Mouse (Mus musculus): ENCODE results near the gene Cdc14b. TPM values are rescaled to one million over a fixed set of nuclear protein-coding genes. Genes with fewer than 3 reads are reported as not detected.

The Cdc14b gene
- polyA plus RNA-seq, 1 experiment, result 11.8 TPM

DNA sequence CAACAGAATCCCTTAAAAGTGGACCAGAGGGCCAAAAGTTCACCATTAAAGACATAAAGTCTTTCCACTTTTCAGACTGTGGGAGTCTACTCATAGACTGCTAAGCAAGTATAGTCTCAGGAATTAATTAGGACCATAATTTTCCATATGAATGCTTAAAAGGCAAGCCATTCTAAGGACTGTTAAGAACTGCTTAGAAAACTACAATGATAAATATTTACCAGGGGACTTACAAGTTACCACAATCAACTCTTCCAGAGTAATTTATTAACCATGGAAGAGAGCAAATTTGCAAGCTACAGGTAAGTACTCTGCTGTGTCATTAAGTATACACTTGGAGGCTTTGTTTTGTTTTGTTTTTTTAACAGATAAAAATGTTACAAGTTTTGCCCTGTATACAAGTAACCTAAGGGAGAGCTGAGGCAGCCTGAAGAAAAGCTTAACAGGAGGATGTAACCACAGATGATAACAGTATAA is 37.4 kb downstream of the Cdc14b start:
- DNase-seq (ENCODE audit: extremely low spot score in 1 of 2, low spot score in 1 of 2), result no peak

DNA sequence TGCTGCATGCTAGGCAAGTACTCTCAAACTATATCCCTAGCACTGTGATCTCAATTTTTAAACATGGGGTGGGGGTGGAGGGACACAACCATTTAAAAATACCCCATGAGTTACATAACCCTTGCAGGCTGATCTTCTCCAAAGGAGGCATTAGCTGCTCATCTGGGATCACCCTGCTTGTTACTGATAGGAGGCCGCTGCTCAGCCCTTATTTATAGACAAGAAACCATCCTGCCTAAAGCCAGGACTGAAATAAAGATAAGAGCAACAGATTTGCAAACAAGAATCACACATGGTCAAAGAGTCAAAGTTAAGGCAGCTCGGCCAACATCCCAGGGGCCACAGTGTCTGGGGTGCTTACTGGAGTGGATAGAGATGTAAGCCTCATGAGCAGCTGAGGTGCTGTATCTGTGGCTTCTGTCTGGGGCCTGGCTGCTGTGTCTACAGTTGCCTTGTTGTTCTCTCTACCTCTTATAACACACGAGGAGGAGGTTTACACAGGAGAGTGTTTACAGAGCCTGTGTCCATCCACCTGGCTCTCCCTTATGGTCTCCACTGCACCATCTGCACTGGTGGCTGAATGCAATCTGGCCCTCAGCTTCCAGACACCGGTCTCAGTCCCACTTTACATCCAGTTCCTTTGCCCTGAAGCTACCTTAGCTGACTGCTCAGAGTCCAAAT is 38.0 kb downstream of the Cdc14b start:
- no peak for DNase-seq (ENCODE audit: extremely low spot score in 1 of 2, low spot score in 1 of 2)

DNA sequence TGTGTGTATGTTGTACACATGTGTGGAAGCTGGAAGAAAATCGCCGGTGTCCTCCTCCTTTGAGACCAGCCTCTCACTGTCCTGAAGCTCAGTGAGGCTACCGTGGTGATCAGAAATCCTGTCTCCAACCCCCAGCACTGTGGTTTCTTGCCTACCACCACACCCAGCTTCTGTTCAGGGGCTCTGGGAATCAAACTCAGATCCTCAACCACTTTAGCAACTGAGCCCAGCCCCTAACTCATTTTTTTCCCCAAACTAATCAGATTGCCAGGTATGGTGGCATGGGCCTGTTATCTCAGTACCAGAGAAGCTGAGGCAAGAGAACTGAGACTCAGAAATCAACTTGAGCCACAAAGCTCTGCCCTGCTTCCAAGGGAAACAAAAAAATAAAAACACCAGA is 39.3 kb downstream of the Cdc14b start:
- no peak for DNase-seq (ENCODE audit: extremely low spot score in 1 of 2, low spot score in 1 of 2)

DNA sequence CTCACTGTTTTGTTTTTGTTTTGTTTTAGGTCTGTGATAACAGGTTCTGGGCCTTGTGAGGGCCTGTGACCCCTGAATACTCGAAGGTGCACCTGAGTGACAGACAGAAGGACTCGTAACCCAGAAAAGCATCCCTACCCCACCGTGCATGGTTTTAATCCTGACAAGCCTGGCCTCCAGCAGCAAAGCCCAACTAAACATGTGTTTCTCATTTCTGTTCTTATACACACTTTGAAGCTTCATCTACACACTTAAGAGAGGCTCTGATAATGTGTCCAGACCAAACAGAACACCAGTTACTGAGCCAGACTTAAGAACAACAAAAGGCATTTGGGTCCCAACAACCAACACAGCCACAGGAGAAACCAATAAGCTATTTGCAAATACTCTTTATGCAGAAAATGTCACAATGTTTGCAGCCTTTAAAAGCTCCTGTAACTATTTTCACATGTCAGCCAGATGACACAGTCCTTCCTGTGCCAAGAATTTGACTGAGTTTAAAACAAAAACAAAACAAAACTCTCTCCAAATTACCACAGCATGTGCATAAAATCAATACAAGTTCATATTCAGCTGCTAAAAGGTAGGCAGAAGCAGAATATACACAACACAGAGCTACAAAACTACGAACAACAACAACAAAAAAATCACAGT is 39.9 kb downstream of the Cdc14b start:
- DNase-seq (ENCODE audit: extremely low spot score in 1 of 2, low spot score in 1 of 2), result no peak

DNA sequence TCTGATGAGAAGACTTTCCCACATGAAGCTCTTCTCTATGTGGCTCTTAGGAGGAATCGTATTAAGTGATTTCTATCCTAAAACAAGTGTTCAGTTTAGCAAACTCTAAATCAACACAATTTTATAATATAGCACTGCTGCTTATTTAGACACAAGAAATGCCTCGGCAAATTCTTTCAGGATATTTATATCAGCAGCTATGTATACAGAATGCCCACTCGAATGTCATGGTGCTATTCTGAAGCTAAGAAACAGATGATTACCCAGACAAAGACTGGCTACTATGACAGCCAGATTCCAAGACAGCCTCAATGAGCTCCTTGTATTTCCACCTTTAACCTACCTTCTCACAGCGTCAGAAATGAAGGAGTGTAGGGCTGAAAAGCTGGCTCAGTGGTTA is 42.0 kb downstream of the Cdc14b start:
- DNase-seq (ENCODE audit: extremely low spot score in 1 of 2, low spot score in 1 of 2), result no peak

DNA sequence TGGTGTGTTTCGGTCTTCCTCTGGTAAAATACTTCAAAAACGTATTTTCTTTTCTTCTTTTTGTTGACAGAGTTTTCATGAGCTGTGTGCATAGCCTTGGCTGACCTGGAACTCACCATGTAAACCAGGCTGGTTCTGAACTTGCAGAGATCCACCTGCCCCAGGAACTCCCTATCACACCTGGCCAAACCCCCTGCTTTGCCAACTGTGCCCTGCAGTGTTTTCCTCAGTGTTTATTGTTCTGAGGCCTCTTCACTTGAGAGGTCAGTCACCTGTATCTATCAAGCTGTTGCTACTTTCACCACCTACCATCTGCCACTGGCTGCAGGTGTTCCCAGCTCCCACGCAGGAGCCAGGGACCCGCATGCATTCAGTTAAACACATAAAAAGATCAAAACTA is 48.4 kb downstream of the Cdc14b start:
- no peak for DNase-seq (ENCODE audit: extremely low spot score in 1 of 2, low spot score in 1 of 2)

DNA sequence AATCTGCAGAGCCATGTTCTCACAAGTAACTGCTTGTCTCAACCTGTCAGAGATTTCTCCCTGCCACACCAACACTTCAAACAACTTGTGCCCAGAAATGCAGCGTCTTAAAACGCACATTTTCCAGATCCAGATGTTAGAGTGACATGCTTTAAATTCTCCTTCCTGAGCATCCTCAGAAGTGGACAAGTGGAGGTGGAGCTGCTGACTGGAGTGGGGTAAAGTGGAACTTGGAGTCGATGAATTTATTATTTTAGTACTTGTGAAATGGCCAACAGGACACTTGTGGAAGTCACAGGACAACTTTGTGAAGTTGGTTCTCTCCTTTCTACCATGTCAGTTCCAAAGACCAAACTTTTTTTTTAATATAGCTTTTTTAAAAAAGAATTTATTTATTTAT is 49.4 kb downstream of the Cdc14b start:
- DNase-seq (ENCODE audit: extremely low spot score in 1 of 2, low spot score in 1 of 2), result no peak

DNA sequence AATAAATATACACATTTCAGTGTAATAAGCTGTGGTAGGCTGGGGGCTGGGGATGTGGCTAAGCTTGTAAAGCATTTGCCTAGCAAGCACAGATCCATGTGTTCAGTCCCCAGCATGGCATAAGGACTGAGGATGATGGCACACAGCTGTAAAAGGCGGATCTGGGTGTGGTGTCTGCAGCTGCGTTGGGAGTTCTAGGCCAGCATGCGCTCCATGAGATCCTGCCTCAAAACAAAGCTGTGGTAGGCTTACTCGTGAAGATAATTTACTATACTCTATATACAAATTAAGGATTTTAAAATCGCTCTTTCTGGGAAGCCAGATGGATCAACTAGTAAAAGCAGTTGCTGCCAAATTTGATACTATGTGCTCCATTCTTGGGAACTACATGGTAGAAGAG is 60.2 kb downstream of the Cdc14b start:
- no peak for DNase-seq (ENCODE audit: extremely low spot score in 1 of 2, low spot score in 1 of 2)

DNA sequence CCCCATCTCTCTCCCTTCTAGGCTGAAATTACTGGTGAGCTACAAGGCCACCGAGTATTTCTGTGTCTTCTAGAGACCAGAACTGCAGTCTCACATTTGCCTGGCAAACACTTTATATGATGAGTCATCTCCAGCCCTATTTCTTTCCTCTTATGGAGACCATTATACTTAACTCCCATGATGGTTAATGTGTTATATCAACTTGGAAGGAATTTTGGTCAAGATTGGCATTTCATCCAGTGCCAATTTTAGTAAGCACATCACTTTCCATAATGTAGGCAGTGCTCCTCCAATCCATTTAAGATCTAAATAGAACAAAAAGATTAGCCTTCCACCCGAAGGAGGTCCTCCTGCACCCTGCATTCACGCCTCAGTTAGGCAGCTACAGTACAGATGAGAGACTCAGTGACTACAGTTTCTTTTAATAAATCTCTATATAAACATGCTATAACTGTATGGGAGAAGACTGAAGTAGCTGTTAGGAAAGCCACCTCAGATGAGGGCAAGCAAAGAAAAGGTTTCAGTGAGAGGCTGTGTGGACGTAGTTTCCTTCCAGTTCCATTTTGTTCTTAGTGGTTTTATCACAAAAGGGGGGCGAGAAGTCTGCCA is 63.0 kb downstream of the Cdc14b start:
- DNase-seq (ENCODE audit: extremely low spot score in 1 of 2, low spot score in 1 of 2), result peak in 1 of 2 experiments; percentile 35

DNA sequence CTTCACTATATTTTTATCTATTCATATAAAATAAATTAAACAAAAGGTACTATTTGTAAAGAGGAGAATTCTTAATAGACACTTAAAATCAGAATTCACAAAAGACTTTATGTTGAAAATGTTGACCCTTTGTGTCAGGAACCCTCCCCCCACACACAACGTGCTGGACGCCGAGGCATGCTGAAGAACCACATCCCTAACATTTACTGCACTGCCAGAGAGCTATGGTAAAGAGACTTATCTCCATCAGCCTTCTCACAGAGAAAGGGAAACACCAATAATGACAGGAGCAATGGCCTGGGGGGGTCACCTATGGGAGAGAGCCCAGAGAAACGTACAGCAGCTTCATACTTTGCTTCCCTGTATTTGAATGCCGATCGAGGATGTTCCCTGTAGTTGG is 66.9 kb downstream of the Cdc14b start:
- no peak for DNase-seq (ENCODE audit: extremely low spot score in 1 of 2, low spot score in 1 of 2)

DNA sequence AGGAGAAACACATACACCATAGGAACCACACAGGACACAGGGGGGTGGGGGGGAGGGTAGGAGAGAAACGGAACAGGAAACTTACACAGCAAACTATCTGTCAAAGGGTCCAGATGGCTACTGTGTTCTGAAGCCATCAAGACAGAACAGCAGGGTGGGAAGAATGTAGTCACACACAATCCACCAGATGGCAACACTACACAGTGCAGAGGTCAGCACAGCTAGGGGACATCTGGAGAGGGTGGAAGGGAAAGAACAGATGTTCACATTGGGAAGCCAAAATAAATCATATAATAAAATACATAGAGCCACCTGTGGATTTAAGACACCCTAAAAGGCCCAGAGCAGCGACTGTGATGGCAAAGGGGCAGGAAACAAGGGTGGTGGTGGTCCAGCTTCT is 69.9 kb downstream of the Cdc14b start:
- DNase-seq (ENCODE audit: extremely low spot score in 1 of 2, low spot score in 1 of 2), result no peak

DNA sequence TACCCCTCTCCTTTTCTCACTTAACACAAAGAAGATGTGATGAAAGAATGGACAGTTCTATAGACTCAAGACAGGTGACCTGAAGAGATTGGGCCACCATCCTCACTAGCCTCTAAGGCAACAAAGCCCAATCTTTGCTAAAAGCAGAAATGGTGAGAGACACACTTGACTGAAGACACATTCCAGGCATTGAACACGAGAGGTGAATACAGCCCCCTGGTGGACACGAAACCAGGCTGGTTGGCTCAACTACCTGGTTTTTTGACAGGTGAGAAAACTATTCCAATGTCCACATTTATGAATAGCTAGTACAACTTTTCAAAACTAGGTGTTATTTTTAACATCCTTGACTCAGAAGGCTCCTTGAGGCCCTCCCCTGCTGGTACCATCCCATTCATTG is 70.4 kb downstream of the Cdc14b start:
- no peak for DNase-seq (ENCODE audit: extremely low spot score in 1 of 2, low spot score in 1 of 2)

DNA sequence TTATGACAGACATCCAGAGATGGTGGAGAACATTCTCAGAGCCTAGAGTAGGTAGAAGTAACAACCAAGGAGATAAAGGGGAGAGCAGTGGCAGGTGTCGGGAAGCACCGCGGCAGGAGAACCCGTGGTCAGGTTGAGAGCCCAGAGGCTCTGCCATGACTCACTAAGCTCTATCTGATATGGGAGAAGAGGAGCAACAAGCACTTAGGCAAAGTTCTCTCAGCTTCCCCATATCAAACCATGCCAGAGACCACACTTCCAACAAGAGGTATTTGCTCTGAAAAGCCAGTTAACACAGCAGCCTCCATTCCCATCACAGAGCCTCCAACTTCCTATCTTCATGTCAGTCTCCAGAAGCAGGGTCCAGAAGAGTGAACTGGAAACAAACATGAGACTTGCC is 74.2 kb downstream of the Cdc14b start:
- DNase-seq (ENCODE audit: extremely low spot score in 1 of 2, low spot score in 1 of 2), result no peak

DNA sequence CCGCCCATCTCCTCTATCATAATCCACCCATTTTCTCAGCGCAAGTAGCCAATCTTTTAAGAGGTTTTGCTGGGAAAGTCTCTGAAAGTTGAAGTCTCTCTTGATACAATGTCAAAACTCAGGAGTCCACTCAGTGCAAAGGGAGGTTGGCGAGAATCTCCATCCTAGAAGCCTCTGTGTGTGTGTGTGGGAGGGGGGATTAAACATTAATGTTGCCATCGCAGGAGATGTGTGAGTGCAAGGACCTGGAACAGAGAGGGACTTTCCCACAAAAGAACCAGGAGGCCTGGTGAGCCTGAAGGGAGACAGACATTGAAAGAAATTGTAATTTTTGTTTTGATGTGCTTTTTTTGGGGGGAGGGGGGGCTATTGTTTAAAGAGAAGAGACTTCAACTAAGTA is 76.8 kb downstream of the Cdc14b start:
- DNase-seq (ENCODE audit: extremely low spot score in 1 of 2, low spot score in 1 of 2), result no peak

DNA sequence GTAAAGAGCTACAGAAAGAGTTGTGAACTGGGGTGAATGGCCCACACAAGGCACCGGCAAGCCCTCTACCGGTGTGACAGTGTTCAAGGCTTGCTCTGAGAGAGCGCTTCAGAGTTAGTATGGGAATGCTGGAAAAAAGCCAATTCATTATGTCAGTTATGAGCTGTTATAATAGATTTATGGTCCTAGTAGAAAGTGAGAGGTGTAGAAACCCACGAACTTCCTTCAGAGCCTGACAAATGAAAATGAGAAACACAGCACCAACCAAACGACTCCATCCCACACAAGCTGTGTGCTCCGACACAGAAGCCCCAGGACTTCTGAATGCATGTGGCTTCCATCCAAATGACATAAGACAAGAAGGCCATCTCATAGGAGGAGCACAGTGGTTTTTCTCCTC is 77.2 kb downstream of the Cdc14b start:
- DNase-seq (ENCODE audit: extremely low spot score in 1 of 2, low spot score in 1 of 2), result no peak

DNA sequence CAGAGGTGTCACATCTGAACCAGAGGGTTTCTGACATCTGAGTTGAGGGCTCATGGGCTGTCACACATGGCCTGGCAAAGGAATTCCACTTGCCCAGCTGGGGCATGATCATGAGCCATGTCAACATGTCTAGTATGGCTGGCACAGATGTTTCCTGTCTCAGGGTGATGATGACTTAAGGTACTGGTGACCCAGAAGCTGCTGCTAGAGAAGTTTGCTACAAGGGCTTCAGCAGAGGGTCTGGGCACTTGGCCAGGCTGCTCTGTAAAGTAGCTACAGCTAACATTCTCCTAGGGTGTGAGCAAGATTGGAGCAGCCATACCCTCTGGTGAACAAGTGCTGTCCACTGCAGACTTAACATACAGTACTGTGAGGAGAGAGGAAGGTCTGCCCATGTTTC is 88.0 kb downstream of the Cdc14b start:
- no peak for DNase-seq (ENCODE audit: extremely low spot score in 1 of 2, low spot score in 1 of 2)

DNA sequence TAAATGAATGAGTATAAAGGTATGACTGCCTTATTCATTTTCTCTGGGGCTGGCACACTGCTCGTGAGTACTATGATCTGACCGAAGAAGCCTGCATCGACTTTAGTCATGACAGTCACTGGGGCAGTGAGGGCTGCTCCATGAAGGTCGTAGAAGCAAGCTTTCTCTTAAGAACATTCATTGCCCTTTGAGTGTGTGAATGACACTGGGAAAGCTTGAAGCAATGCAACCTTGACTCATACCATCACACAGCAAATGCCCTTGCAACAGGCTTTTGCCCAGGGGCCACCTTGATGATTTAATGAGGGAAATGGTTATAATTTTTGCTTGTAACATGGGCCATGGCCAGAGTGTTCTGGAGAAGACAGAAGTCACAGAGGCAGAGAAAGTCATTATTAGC is 88.6 kb downstream of the Cdc14b start:
- DNase-seq (ENCODE audit: extremely low spot score in 1 of 2, low spot score in 1 of 2), result no peak

DNA sequence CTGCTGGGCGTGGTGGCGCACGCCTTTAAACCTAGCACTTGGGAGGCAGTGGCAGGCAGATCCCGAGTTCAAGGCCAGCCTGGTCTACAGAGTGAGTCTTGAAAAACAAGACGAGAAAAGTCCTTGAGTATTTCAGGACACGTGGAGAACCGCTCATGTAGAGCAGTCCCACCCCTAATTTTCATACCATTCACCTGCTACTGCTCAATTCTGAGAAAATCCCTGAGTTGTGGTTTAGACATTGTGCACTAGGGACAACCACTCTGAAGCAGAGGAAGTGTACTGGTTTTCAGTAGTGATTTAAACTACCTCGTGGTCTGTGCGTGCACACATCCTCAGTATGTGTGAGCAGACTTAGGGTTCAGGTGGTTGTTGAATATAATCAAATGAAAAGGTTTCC is 89.5 kb downstream of the Cdc14b start:
- DNase-seq (ENCODE audit: extremely low spot score in 1 of 2, low spot score in 1 of 2), result no peak

DNA sequence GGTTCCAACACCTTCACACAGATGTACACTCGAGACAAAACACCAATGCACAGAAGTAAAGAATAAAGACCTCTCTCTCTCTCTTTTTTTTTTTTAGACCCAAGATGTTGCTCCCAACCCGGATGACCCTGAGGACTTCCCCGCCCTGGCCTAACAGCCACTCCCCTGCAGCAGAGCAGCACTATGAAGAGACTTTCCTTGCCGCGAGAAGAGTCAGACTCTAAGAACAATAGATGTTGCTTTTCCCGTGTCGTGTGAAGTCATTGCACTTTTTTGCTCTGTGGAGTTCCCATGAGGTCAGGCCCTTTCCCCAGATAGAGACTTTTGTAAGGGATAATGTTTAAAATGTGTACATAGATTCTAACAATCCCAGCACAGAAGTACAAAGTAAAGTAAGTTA is 89.9 kb downstream of the Cdc14b start:
- DNase-seq (ENCODE audit: extremely low spot score in 1 of 2, low spot score in 1 of 2), result no peak

DNA sequence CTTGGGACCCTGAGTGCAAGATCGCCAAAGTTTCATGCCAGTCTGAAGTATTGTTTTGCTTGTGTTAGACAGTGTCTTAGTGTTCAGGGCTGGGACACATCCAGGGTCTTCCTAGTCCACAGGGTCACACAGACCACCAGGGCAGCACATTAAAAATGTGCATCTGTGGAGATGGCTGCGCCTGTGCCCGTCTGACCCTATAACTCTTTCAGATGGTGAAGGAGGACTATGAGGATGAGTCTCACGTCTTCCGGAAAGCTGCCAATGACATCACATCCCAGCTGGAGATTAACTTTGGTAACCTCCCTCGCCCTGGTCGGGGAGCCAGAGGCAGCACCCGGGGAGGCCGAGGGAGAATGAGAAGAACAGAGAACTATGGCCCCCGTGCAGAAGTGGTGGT is 90.7 kb downstream of the Cdc14b start:
- no peak for DNase-seq (ENCODE audit: extremely low spot score in 1 of 2, low spot score in 1 of 2)

DNA sequence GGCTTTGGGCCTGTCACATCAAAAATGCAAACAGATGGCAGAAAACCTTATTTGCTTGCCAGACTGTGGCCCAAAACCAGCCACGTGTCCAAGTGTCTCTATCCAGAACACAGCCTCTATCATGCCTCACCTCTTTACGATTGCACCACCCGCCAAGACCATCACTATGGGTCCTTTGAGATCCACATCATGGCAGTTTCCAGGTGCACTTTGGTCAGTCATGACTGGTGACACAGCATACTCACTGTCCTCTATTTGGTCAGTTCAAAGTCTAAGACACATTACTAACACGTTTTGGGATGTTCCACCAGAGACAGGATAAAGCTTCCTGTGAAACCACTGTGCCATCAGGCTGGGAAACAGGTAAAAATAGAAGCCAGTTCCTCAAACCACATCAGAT is 91.5 kb downstream of the Cdc14b start:
- DNase-seq (ENCODE audit: extremely low spot score in 1 of 2, low spot score in 1 of 2), result no peak

DNA sequence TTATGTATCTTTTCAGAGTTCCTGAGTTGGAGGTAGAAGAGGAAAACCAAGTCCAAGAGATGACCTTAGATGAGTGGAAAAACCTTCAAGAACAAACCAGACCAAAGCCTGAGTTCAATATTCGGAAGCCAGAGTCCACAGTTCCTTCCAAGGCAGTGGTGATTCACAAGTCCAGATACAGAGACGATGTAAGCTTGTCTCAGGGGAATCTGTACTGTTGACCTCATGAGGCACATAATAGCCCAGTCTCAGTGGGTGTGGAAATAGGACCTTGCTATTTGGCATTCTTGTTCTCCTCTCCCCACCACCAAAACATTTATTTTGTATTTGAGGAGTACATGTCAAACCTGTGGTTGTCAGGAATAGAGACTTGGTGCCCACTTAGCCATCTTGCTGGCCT is 93.0 kb downstream of the Cdc14b start:
- no peak for DNase-seq (ENCODE audit: extremely low spot score in 1 of 2, low spot score in 1 of 2)
